Mouse (Mus musculus): ENCODE measurements around the gene Cecr2.
"Not testable (repeated sequence)": the region's sequence is repeated elsewhere in the genome, so short reads cannot be mapped to it uniquely, and the experiment has no call there.

Cecr2 gene

DNA sequence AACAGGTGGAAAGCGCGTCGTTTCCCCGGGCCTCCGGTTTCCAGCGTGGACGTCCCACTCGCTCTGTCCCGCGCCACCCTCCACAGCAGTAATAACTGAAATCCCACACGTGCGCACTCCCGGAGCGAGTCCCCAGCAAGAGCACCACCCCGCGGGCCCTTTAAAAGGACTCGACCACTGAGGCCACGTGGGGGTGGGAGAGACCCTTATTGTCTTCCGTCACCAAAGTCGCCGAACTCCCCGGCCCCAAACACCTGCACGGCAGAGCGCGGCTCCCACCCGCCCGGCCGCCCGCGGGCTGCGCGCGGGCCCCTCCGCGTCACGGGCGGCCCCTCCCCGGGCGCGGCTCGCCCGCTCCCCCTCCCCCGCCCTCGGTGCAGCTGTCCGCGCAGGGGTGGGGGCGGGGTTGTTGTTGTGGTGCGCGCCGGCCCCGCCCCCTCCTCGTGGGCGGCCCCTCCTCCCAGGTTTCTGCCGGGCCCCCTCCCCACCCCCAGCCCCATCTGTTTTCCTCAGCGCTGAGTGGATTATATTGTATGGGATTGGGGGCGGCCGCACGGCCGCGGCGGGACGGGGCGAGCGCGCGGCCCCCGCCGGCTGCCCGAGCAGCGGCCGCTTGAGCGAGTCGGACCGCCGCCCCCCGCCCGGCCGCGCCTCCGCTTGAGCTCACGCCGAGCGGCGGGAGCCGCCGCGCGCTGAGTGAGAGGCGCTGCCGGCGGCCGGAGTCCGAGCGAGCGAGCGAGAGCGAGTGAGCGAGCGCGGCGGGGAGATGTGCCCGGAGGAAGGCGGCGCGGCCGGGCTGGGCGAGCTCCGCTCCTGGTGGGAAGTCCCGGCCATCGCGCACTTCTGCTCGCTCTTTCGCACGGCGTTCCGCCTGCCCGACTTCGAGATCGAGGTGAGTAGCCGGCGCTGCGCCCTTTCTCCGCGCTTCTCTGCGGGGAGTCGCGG is at the start of gene Cecr2:
Cecr2 (plus strand) TSS at position 554 of the 945 bp plus-strand sequence.
- peak; percentile 83 to 89 for DNase-seq

DNA sequence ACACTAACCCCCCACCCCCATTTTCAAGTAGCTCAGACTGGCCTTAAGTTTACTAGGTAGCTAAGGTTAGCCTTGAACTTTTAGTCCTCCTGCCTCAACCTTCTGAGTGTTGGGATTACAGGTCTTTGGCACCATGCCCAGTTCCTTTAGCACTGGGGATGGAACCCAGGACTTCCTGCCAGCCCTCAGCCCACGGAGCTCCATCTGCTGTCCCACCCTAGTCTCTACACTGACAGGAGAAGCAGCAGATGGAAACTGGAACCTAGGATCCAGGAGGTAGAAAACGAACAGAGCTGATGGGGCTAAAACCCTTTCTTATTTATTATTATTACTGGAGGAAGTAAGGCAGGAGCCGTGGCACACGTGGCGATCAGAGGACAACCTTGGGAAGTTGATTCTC is 48.6 kb upstream of the Cecr2 start:
- DNase-seq = no peak

GRCm38 (mm10) chr6:120618518-120619402 is 47.4 kb upstream of the Cecr2 start:
- DNase-seq = no peak

DNA sequence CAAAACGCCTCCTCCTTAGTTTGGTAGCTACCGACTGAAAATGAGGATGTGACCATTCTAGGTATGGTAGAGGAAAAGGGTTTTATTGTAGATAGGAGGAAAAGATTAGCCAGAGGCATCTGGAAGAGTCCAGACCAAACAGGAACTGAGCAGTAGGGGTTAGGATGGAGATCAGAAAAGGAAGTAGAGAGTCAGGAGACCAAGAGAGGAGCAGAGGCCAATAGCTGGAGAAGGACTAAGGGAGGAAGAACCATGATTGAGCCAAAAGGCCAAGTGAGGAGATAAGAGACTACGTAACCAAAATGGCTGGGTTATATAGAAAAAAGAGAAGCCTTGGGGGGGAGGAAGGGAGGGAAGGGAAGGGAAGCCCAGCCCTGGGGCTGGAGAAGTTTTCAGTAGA is 46.0 kb upstream of the Cecr2 start:
- DNase-seq = no peak

GRCm38 (mm10) chr6:120625081-120625480 is 41.1 kb upstream of the Cecr2 start:
- DNase-seq = peak; percentile 78 to 81

DNA sequence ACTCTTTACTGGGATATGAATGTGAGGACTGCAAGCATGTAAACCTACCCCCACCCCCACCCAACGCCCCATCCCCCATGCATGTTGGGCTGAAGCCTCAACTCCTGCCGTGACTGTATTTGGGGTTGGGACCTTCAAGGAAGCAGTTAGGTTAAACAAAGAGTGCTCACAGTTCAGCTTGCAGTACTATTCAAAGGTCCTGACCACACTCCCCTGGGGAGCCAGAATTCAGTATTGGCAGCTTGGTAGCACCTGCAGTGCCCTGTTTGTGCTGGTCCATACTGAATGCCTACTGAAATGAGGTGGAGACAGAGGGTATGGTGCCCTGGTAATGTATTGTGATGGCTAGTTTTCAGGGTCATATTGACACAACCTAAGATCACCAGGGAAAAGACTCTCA is 39.1 kb upstream of the Cecr2 start:
- DNase-seq = no peak

DNA sequence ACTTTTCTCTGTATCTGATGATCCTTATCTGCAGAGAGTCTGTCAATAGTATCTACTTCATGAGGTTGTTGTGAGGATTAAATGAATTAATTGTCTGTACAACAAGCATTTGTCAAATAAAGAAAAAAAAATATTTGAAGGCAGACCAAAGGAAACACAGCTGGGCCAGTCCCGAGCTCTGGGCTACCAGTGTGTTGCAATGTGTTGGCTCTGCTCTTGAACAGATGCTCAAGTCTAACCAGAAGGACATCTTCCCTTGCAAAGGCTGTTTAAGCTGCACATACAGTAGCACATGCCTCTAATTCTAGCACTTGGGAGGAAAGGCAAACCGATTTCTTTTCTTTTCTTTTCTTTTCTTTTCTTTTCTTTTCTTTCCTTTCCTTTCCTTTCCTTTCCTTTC is 37.2 kb upstream of the Cecr2 start:
- DNase-seq = no peak

DNA sequence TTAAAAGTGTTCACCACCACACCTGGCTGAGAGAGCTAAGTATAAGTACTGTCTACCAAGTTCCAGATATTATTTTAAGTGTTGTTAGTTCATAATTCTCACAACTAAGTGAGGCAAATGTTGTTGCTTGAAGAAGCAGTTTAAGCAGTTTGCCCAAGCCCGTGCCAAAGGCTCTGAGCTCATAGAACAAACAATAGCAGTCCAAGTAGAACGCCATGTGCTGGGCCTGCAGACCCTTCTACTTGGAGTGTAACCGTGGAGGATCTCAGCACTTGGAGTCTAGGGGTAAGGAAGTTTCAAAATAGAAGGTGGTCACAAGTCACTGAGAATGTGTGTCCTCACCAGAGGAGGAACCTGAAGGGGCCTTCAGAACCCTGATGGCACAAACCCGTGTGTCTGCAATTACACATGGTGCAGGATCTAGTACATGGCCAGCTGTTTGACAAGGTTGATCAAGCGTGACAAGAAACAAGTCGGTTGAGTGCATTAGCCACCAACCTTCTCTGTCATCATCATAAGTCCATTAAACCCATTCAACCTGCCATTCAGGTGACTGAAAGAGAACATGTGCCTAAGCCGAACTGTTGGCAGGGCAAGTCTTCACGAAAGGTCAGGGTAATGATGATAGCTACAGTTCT is 30.7 kb upstream of the Cecr2 start:
- DNase-seq = no peak

DNA sequence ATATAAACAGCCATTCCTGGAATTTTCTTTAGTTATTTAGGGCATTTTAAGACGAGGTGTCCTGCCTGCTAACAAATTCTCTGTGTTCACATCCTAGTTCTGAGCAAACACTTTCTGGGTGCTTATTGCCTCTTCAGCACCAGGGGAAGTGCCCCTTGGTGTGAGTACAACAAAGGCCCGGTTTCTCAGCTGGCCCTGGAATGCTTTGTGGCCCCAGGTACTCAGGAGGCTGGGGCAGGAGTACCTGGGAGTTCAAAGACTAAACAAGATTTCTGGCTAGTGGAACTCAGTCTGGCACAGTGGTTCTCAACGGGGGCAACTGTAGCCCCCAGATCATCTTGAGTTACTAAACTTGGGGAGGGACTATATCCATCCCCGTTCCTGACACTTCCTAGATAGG is 26.6 kb upstream of the Cecr2 start:
- DNase-seq = no peak

GRCm38 (mm10) chr6:120641866-120642378 is 24.2 kb upstream of the Cecr2 start:
- DNase-seq = no peak

DNA sequence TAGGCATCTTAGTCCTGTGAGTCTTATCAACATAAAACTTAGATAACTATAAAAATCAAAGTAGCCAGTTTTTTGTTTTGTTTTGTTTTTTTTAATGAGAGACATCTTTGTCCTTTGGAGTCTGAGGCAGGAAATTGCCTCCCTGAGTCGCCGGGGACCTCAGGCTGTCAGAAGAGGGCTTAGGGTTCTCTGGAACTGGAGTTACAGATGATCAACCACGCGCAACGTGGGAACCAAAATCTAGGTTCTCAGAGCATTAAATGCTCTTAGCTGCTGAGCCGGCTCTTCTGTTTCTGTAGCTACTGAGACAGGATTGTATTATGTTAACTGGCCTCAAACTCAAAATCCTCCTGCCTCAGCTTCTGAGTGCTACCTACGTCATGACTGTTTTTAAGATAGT is 22.4 kb upstream of the Cecr2 start:
- peak; percentile 36 to 55 for DNase-seq

DNA sequence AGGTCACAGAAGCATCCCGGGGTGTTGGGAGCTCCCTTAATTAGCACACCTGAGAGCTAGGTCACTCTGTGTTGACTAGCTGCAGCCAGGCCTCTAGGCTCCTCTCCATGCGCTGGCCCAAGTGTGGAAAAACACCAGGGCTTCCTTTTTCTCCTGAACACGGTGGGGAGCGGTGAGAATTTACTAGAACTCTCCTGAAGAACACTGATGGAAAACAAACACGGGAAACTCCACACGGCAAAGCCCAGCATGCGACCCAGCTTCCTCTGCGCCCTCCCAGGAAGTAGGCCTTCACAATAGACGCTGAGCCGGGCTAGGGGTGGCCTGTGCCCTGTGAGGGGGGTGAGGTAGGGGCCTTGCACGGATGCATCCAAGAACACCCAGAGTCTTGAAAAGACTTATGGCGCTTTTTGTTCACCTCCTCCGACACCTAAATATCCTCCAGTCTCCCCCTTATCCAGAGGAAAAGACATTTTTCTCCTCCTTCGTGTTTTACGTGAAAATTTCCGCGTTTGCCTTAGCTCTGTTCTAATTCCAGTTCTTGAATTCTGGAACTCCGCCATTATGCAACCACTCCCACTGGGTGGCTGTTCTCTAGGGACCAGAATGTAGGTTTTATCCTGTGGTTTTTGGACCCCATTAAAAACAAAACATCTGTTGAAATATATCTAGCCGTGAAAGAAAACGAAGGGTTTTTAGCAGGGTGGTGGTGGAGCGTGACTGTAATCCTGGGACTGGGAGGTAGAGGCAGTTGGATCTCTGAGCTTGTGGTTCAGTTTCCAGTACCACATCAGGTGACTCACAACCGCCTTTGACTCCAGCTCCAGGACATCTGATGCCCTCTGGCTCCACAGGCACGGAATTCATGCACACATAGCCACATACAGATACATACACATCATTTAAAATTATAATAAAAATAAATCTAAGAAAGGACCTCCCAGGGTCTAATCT is 21.5 kb upstream of the Cecr2 start:
- DNase-seq = no peak

DNA sequence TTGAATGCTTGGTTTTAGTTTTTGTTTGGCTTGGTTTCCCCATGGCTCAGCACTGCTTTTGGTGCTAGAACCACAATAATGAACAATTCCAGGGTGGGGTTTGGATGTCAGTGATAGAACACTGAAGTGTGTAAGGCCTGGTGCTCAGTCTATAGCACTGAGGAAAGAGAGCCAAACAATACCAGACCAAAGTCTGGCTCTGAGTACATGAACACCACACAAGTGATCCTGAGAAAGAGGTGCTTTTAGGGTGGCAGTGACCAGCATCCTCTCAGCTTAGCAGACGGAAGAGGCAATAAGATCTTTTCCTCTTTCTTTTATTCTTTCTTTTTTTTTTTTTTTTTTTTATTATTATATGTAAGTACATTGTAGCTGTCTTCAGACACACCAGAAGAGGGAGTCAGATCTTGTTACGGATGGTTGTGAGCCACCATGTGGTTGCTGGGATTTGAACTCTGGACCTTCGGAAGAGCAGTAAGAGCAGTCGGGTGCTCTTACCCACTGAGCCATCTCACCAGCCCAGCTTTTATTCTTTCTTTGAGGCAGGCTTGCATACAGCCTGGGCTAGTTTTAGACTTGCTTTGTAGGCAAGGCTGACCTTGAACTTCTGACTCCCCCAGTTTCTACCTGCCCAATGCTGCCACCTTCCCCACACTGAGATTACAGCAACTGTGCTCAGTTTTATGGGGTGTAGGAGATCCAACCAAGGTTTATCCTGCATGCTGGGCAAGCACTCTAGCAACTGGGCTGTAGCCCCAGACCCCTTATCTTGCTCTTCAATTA is 18.7 kb upstream of the Cecr2 start:
- DNase-seq = not testable (repeated sequence)

DNA sequence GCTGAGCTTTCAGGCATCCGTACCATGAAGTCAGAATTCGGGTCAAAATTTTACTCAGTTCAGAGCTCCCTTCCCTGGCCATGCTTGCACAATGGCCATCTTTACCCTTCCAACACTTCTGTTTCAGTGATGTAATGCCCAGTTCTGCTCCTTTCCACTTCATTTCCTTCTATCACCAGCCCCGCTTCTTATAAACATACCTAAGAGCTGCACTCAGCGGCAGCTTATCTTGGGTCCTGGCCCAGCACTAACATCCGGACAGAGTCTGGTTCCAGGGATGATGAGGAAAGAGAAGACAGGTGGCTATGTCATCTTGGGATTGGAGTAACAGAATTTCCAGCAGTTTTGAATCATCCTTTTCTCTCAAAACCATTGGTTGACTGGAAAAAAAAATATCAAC is 18.0 kb upstream of the Cecr2 start:
- no peak for DNase-seq

GRCm38 (mm10) chr6:120652666-120653065 is 13.5 kb upstream of the Cecr2 start:
- no peak for DNase-seq

DNA sequence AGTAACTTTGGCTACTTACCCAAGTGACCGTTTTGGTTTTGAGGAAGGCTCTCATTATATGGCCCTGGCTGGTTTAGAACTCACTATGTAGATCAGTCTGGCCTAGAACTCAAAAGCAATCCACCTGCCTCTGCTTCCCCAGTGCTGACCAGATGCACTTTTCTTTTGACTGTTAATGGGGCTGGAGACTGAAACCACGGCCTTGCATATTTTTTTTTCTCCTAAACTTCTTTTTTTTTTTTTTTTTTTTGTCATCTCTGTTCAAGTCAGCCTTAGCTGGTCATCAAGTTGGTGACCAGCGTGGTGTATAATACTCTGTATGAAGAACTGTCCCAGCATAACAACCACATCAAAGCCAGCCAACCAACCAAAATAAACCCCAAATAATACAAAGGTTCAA is 10.5 kb upstream of the Cecr2 start:
- no peak for DNase-seq

DNA sequence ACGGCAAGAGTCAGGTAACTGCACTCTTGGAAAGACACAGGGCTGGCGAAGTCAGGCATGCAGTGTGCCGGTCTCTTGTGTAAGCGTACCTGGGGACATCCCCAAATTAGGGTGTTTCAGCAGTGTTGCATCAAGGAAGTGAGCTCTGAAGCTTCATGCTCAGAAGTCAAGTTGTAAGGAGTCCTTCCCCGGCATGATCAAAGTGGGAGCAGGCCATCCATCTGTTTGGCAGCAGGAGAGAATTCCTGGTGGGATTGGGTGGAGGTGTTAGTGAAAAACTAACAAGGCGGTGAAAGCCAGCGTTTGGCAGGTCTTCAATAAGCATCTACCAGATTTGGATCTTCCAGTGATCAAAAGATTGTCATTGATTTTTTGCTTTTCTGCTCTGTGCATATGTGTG is 7.3 kb upstream of the Cecr2 start:
- DNase-seq = no peak

DNA sequence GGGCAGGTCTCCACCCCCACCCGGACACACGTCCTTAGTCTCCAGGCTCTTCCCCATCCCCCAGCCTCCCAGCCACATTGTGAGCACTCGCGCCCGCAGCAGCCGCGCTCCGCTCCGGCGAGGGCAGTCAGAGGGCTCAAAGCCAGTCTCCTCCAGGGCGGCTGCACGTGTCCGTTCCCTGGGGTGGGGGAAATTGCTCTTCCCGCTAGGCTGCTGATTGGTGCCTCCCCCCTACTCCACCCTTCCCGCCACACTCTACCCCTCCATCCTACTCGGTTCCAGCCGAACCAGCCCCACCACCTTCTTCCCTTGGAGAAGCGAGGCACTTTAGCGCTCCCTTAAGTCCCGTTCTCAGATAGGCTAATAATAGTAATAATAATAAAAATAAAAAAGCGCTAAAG is 754 bp upstream of the Cecr2 start:
- peak; percentile 68 to 85 for DNase-seq

DNA sequence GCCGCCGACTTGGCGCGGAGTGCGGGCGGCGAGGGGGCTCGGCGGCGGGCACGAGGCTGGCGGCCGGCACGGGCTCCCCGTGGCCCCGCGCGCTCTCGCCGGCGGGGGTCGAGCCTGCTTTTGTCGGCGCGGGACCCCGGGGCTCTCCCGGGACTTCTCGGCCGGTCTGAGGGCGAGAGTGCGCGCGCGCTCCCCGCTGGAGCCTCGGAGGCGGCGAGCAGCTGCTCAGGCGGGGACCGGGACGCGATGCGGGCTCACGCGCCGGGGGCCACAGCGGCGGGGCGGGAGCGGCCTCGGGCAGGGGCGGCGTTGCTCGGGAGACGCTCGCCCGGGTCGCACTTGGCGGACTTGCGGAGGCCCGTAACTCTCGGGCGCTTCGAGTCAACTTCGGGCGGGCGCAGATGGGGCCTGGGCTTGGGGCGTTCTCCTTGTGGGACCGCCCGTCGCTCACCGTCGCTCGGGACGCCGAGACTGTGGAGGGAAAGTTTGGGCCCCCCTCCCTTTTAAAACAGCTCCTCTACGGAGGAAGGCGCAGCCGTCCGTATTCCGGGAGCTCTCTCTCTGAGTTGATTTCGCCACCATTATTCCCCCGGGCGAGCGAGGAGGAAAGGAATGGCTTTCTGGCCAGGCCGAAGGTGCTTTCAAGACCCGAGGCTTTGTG is 722 bp downstream of the Cecr2 start:
- DNase-seq = peak; percentile 47 to 68

GRCm38 (mm10) chr6:120667422-120667781 is 1.2 kb downstream of the Cecr2 start:
- DNase-seq = no peak

Data from kidney, postnatal 25 days (tissue).